Mouse (Mus musculus) regulatory T cell (primary cell): Measurements from ENCODE around the gene Vps37c.

Experiments
- in situ Hi-C: fragments of 300-600 bp; cut with MboI, MseI; formaldehyde crosslinking; loops from one replicate; pipeline ENCODE4 v1.15.1; 2025; ENCODE audit warnings: high pct_unique_total_duplicates

Gene Vps37c

DNA sequence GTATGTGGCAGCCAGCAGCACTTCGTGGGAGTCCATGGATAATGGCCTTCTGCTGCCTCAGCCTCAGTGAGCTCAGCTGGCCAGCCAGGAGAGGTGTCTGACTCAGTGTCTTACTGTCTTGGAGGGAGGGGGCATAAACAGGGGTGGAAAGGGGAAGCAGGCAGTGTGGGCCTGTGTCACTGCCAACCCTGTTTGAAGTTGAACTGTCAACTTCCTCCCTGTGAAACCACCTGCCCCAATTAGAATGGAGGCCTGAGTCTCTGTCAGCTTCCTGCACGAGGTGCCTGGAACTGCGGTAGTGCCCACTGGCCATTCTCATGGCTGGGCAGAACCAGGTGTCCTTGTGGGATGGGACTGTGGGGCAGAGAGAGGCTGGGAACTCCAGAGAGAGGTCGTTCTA lies 50.3 kb downstream of the Vps37c start, which contains the start of gene Cd5:
Gene Cd5, minus strand, starts transcription at position 192 of the 400 bp plus-strand sequence.
- in situ Hi-C loops: loop anchor here (5.0 to 25.0 kb wide), 3 partner anchors 46 to 748 kb away; partner anchors contain the start of gene Gm8369

GRCm38 (mm10) chr19:10739916-10740315 lies 51.4 kb downstream of the Vps37c start:
- in situ Hi-C loops: loop anchor here (5.0 to 25.0 kb wide), 3 partner anchors 45 to 747 kb away; partner anchors contain the start of gene Gm8369

DNA sequence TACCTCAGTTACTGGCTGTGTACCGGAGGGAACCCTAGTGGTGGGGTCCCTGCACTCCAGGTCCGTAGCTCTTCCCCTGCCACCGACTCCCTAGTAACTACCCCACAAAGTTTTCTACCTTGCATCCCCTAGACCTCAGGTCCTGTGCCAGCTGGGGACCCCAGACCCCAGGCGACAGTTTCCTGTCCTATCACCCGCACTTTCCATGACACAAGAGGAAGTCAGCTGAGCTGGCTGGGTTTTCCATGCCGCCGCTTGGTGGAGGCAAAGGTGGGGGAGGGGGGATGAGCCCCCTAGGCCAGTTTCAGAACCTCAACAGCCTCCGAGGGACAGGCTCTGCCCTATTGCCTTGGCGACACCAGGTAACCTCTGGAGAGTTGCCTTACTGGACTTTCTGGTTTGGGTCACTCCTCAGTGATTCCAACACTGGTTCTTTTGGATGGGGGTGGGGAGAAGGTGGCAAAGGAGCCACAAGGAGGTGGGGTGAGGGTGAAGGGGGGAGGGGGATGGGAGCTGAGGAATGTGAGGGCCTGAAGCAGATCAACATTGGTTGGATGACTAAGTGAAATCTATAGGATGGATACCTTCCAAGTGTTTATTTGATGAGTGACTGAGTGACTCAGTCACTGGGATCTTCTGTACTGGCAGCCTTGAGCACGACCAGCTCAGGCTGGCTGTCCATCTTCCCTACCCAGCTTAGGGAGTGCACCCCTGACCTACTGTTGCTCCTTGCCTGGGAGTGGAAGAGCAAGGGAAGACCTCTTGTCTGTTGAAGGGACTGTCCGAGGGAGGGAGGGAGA lies 52.3 kb downstream of the Vps37c start:
- in situ Hi-C loops: loop anchor here (25.0 kb wide), 1 partner anchor 746 kb away; the partner anchor contains the start of gene Gm8369

GRCm38 (mm10) chr19:10742145-10742544 lies 53.6 kb downstream of the Vps37c start:
- in situ Hi-C loops: loop anchor here (25.0 kb wide), 1 partner anchor 745 kb away; the partner anchor contains the start of gene Gm8369

- in situ Hi-C loops: loop anchor here (25.0 kb wide), 1 partner anchor 745 kb away; the partner anchor contains the start of gene Gm8369
Observed at GRCm38 (mm10) chr19:10742565-10742964, 54.0 kb downstream of the Vps37c start.

DNA sequence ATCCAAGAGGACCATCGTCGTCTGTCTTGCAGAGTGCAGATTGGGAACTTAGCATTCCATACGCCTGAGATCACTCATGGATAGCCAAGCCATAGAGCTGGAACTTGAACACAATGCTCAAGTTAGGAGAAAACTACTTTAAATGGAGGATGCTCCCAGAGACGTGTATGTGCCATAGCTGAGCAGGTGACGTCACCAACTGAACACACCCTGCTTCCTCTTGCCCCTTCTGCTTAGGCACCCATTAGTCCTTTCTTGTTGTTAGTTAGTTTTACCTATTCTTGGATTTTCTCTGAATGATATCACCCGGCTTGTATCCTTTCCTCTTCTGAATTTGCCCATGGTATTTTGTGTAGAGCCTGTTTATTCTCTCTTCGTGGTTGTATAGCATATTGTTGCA lies 58.6 kb downstream of the Vps37c start:
- in situ Hi-C loops: loop anchor here (25.0 kb wide), 1 partner anchor 740 kb away; the partner anchor contains the start of gene Gm8369

- in situ Hi-C loops: loop anchor here (25.0 kb wide), 1 partner anchor 740 kb away; the partner anchor contains the start of gene Gm8369
Observed at GRCm38 (mm10) chr19:10747718-10748117, 59.2 kb downstream of the Vps37c start.

- in situ Hi-C loops: loop anchor here (25.0 kb wide), 1 partner anchor 739 kb away; the partner anchor contains the start of gene Gm8369
Observed at GRCm38 (mm10) chr19:10748401-10749102, 60.0 kb downstream of the Vps37c start.

- in situ Hi-C loops: loop anchor here (25.0 kb wide), 1 partner anchor 738 kb away; the partner anchor contains the start of gene Gm8369
Observed at GRCm38 (mm10) chr19:10749295-10749694, 60.8 kb downstream of the Vps37c start.

DNA sequence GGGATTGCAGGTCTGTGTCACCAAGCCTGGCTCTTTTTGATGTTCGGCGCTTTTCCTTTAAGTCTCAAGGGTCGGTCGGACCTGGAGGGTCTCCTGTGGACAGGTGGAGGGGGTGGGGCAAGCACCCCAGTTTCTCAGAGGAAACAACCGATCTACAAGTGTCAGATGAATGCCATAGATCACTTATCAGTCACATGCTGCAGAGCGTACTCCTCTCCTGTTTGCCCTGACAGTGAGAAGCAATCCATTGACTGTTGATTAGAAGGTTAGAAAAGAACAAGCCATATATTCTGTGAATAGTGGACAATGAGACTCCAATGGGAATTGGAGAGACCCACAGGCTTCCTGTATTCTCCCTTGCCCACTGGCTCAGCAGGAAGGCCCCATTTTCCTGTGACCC lies 61.6 kb downstream of the Vps37c start:
- in situ Hi-C loops: no loop called here

DNA sequence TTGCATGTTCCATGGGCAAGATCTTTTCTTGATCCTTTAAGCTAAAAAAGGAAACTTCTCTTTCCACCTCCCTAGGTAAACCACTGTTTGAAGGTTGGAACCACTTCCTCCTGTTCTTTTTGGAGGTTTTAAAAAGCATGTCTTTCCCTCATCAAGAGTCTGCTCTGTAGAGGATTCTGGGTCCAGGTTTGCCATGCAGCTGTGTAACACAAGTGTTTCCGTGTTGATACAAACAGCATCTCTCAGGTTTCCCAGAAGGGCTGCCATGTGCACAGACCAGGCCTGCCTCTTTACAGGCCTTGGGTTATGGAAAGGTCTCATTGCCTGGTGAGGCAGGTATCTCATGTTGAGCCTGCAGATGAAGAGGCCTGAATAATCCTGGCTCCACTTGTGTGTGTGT lies 63.1 kb downstream of the Vps37c start:
- in situ Hi-C loops: no loop called here

DNA sequence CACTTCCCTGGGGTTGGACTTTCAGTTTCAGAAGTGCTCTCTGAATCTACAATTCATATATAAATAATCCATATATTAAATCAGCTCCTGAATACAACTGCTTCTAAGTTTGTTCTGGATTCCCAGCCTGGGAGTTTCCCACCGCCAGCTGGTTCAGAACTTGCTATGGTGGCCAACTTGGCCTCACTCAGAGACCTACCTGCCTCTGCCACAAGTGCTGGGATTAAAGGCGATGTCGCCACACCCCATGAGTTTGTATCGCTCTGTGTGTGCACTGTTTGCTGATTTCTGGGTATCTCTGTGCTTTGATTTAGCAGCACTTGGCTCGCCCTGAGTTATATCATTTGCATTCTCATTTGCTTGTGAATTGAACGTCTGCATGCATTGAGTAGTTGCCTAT lies 63.6 kb downstream of the Vps37c start:
- in situ Hi-C loops: no loop called here

DNA sequence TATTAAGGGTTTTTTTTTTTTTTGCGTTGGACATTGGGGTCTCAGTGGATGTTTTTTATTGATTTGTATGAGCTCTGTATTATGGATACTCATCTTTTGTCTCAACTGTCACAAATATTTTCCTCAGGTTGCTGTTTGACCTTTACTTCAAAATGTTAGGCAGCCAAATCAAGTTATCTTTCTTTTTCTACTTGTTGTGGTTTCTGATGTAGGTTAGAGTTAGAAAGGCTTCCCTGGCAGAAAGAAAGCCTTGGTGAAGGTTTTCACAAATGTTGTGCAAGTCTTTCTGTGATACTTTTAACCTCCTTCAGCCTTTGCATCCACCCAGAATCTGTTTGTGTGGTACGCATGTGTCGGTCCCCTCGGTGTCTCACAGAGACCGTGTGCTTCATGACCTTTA lies 64.1 kb downstream of the Vps37c start:
- in situ Hi-C loops: no loop called here

- in situ Hi-C loops: no loop called here
Observed at GRCm38 (mm10) chr19:10757125-10757524, 68.6 kb downstream of the Vps37c start.

DNA sequence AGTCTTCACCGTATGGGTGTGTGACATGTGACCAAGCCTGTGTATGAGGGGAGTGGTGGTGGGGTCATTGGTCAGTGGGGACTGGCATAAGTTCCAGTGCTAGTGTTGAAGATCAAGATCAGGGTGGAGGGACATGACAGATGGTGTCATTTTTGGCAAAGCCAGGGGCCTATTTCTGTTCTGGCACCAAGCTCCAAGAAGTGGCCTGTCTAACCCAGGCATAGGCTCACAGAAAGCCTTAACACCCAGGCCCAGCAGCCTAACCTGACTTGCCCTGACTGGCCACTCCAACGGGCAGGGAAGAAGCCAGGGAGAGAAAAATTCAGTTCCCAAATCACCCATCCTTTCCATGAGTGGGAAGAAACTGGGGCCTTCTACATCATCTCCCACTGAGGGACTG lies 69.0 kb downstream of the Vps37c start:
- in situ Hi-C loops: no loop called here

DNA sequence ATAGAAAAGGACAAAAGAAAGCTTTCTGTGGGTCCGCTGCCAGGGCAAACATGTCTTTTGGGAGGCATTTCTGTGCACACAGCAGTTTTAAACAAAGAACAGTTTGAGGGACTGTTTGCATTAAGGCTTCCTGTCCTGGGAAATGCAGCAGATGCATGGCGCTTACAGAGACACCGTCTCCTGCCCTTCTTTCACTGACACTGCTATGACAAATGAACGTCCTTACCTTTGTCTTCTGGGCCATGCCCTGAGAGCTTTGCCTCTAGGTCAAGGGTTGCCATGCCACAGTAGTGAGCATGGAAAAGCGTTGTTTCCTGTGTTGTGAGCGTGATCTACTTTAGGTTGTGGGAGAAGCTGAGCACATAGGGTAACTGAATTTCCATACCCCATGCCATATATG lies 70.2 kb downstream of the Vps37c start:
- in situ Hi-C loops: no loop called here

DNA sequence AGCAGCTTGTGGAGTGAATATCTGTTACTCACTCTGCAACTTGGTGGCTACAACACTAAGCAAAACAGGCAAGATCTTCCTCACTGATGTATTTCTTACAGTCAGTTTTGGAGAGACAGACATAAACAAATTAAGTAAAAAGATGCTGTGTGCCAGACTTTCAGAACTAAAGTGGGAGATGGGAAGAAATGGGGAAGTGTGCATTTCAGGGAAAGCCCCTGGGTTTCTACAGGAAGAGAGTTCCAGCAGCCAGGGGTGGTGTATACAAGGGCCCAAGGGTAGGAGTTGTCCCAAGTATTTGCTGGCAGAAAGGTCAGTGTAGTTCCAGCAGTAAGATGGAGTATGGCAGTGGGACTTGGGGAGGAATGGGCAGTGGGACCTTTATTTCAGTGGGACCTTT lies 71.0 kb downstream of the Vps37c start:
- in situ Hi-C loops: no loop called here

GRCm38 (mm10) chr19:10759983-10760831 lies 71.7 kb downstream of the Vps37c start:
- in situ Hi-C loops: no loop called here

DNA sequence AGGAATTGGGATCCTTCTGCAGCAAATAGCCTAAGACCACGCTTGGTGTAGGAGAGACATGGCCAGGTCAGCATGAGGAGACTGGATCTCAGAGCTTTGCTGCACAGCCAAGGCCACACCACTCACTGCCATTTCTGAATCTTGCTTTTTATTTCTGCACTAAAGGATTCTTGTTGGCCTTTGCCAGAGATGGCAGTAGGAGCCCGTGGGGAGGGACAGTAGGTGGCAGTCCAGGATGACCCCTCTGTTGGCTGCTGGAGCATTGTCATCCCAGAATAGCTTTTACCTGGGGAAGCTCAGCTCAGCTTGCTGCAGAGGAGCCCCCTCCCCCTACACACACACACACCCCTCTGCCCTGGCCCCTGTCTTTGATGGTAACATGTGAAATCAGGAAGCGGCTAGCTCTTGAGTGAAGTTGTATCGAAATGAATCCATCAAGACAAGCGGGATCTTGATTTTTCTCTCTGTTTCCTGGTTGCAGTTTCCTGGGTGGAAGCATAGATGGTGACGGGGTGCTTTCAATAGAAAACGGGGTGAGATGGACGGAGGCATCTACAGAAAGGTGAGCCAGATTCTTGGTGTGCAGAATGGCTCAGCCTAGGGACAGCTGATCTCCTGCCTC lies 73.4 kb downstream of the Vps37c start:
- in situ Hi-C loops: no loop called here

- in situ Hi-C loops: no loop called here
Observed at GRCm38 (mm10) chr19:10762468-10762867, 73.9 kb downstream of the Vps37c start.
